Mouse (Mus musculus) G1E (cell line): ENCODE results near the gene Chchd10.

Experiments
- CTCF ChIP-seq: IDR thresholded peaks from 2 replicates; pipeline ENCODE4 v1.5.1; 2012; ENCODE audit warnings: low read depth, low read length, inconsistent platforms, mixed read lengths
- GATA1 ChIP-seq: IDR thresholded peaks from 2 replicates; pipeline ENCODE4 v1.6.1; 2012; ENCODE audit warnings: borderline replicate concordance, low read length, inconsistent platforms, mixed read lengths
- GATA2 ChIP-seq: IDR thresholded peaks from 2 replicates; pipeline ENCODE4 v1.6.1; 2012; ENCODE audit warnings: low read depth, low read length, inconsistent platforms, borderline replicate concordance
- POLR2AphosphoS5 ChIP-seq: IDR thresholded peaks from 2 replicates; pipeline ENCODE4 v1.6.1; 2012; ENCODE audit warnings: low read depth, low read length, inconsistent platforms; ENCODE audit not compliant: insufficient replicate concordance
- TAL1 ChIP-seq: conservative IDR thresholded peaks from 2 replicates; pipeline ENCODE4 v1.6.1; 2012; ENCODE audit warnings: low read depth, low read length, inconsistent platforms, mixed read lengths

GRCm38 (mm10) chr10:75975216-75975615, 42.3 kb downstream of the Chchd10 start:
- TF ChIP-seq CTCF = no peak
- TF ChIP-seq POLR2AphosphoS5 = no peak
- TF ChIP-seq TAL1 = no peak
- no peak for TF ChIP-seq GATA2
- no peak for TF ChIP-seq GATA1
